Mouse (Mus musculus) G1E (cell line): ENCODE data around the gene Ksr1.

Source experiments
- CTCF ChIP-seq: IDR thresholded peaks from 2 replicates; pipeline ENCODE4 v1.5.1; 2012; ENCODE audit warnings: low read depth, low read length, inconsistent platforms, mixed read lengths
- GATA1 ChIP-seq: IDR thresholded peaks from 2 replicates; pipeline ENCODE4 v1.6.1; 2012; ENCODE audit warnings: borderline replicate concordance, low read length, inconsistent platforms, mixed read lengths
- GATA2 ChIP-seq: IDR thresholded peaks from 2 replicates; pipeline ENCODE4 v1.6.1; 2012; ENCODE audit warnings: low read depth, low read length, inconsistent platforms, borderline replicate concordance
- POLR2AphosphoS5 ChIP-seq: IDR thresholded peaks from 2 replicates; pipeline ENCODE4 v1.6.1; 2012; ENCODE audit warnings: low read depth, low read length, inconsistent platforms; ENCODE audit not compliant: insufficient replicate concordance
- TAL1 ChIP-seq: conservative IDR thresholded peaks from 2 replicates; pipeline ENCODE4 v1.6.1; 2012; ENCODE audit warnings: low read depth, low read length, inconsistent platforms, mixed read lengths

- no peak for TF ChIP-seq TAL1
- TF ChIP-seq CTCF: no peak
- TF ChIP-seq POLR2AphosphoS5: no peak
- TF ChIP-seq GATA2: no peak
- no peak for TF ChIP-seq GATA1
Observed at GRCm38 (mm10) chr11:79062897-79063296, 83.3 kb downstream of the Ksr1 start.
